Mouse (Mus musculus) heart, adult 10 weeks (tissue): ENCODE data around the gene Gm7879. TPM values are rescaled to one million over a fixed set of nuclear protein-coding genes. Genes with fewer than 3 reads are reported as not detected.

Experiments used
- polyA plus RNA-seq: library from polyadenylated mRNA; stranded (reverse); fragments of 350-450 nt; fragmentation: Illumina TruSeq; extraction: RNeasy Lipid Tissue Mini Kit (QIAGEN cat#74804); gene quantifications from one replicate; pipeline ENCODE4 v1.2.3, GENCODE M21; 2014; ENCODE audit warnings: low read depth, low replicate concordance

The Gm7879 gene
- not detected for polyA plus RNA-seq

GRCm38 (mm10) chr5:43912844-43913243, at the start of gene Gm7879:
TSS of gene Gm7879 (plus strand) at chr5:43913144.

GRCm38 (mm10) chr5:43868253-43868652, 44.7 kb upstream of the Gm7879 start, which contains the start of gene Cd38:
TSS of gene Cd38 (plus strand) at chr5:43868553.

Other genes with a start within 250 kb of the Gm7879 start
- 2.2 TPM for gene Bst1, start 94.3 kb upstream of the Gm7879 start, polyA plus RNA-seq
- 43.9 TPM for gene Fbxl5, start 91.5 kb upstream of the Gm7879 start, polyA plus RNA-seq
- gene Cd38, start 44.6 kb upstream of the Gm7879 start, polyA plus RNA-seq = 10.3 TPM
- gene Fgfbp1, start 68.6 kb downstream of the Gm7879 start, polyA plus RNA-seq = not detected
- 0.89 TPM for gene Prom1, start 188.9 kb downstream of the Gm7879 start, polyA plus RNA-seq